In the genomic region with DNA sequence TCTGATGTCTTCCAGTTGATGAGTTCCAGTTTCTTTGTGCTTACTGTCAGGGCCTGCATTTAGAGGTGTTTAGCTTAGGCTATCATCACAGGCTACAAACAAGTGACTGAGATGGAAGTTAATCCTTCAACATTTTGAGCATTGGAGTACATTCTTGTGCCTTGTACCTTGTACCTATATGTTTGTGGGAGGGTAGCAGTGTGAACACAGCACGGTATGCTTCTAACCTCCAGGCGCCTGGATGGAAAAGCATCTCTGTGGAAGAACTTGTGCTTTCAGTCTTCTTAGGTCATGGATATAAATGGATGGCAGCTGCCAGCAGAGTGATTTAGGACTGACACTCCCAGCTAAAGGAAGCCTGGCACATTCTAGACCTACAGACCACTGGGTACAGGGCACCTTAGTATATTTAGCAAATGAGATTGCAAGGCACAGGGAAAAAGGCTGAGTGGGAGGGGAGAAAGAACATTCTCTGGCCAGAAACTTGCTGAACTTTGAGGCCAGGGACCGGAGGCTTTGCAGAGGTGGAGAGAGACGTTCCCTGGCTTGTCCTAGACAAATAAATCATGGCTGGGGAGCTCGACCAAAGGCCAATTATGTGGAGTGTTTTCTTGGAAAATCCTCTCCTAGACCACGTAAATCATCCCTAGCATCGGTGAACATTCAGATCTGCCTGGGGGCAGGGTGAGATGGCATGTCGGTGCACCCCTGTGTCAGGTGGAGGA, we compare ENCODE assay signal across 11 mouse cellular contexts.
DNase-seq lines count a peak whose midpoint lies in the region; TF ChIP-seq lines count a peak whose summit lies in the region.
"Had no signal": no experiment of that assay in that cellular context is flagged by ENCODE, and none has a peak within 500 bp of the region (broad histone marks: within the 10 kb centered on the region; RNA-seq: fewer than 3 reads in every experiment).

No protein-coding gene starts in this region.

- TF ChIP-seq RAD21 in MEL (IDR thresholded peaks at IDR 0.05; ENCODE audit: low read depth, low read length): peak; percentile 2

- H3K4me3 ChIP-seq in MEL (ENCODE audit: control insufficient read depth in 1 of 2, insufficient read depth in 1 of 2, low read depth in 2 of 2, low read length in 2 of 2): no peak overlapping the region
- H3K4me3 ChIP-seq: embryonic facial prominence, embryonic 12.5 days; heart, embryonic 13.5 days; hindbrain, embryonic 15.5 days had no signal

- TF ChIP-seq CTCF in MEL (IDR thresholded peaks at IDR 0.05 in 2 of 3, conservative IDR thresholded peaks at IDR 0.05 in 1 of 3; ENCODE audit: control insufficient read depth in 1 of 3, insufficient read depth in 1 of 3, low read depth in 2 of 3, low read length in 3 of 3, poor library complexity in 1 of 3, severe bottlenecking in 1 of 3): no peak

- no peaks in the 10 kb centered on the region for H3K4me1 ChIP-seq in MEL (ENCODE audit: control insufficient read depth in 1 of 2, insufficient read depth in 2 of 2, low read length in 2 of 2)
- H3K4me1 ChIP-seq: embryonic facial prominence, embryonic 12.5 days; hindbrain, embryonic 15.5 days had no signal

- no peaks in the 10 kb centered on the region for H3K36me3 ChIP-seq in MEL (ENCODE audit: control insufficient read depth in 1 of 2, insufficient read depth in 2 of 2, low read length in 2 of 2)
- H3K36me3 ChIP-seq: embryonic facial prominence, embryonic 12.5 days; heart, embryonic 13.5 days; hindbrain, embryonic 15.5 days had no signal

- no peak for TF ChIP-seq EP300 in MEL (IDR thresholded peaks at IDR 0.05; ENCODE audit: low read depth in 1 of 2, low read length in 2 of 2)

- no peaks in the 10 kb centered on the region for H3K9me3 ChIP-seq in MEL (replicated peaks; ENCODE audit: insufficient read depth, low read length)
- H3K9me3 ChIP-seq: embryonic facial prominence, embryonic 12.5 days; heart, embryonic 13.5 days; hindbrain, embryonic 15.5 days had no signal

- no peak overlapping the region for H3K9ac ChIP-seq in MEL (ENCODE audit: control insufficient read depth, low read depth, low read length, poor library complexity, severe bottlenecking)
- H3K9ac ChIP-seq: embryonic facial prominence, embryonic 12.5 days; heart, embryonic 13.5 days; hindbrain, embryonic 15.5 days had no signal

- H3K79me2 ChIP-seq in MEL (ENCODE audit: control insufficient read depth, insufficient read depth, low read length, poor library complexity): no peaks in the 10 kb centered on the region

- H3K27ac ChIP-seq in MEL (ENCODE audit: control insufficient read depth, low read depth, low read length): no peak overlapping the region
- H3K27ac ChIP-seq: embryonic facial prominence, embryonic 12.5 days; heart, embryonic 13.5 days; hindbrain, embryonic 15.5 days had no signal

- DNase-seq in heart, adult 11 months: peak; percentile 75
- DNase-seq in heart, postnatal 25 days (ENCODE audit: low spot score): no peak
- no peak for DNase-seq in MEL (ENCODE audit: low read depth, low spot score)
- peak; percentile 12 for DNase-seq in gastrocnemius, postnatal 10 days
- DNase-seq in kidney, postnatal 10 days: peak; percentile 62
- DNase-seq in cerebellum, adult 11-12 months: no peak
- DNase-seq in layer of hippocampus, adult 8-10 months (ENCODE audit: low spot score in 2 of 2): no peak
- DNase-seq in adrenal gland, postnatal 25 days: no peak

- no peaks in the 10 kb centered on the region for H3K27me3 ChIP-seq in MEL (ENCODE audit: control insufficient read depth in 1 of 2, insufficient read depth in 2 of 2, low read length in 2 of 2)
- H3K27me3 ChIP-seq: embryonic facial prominence, embryonic 12.5 days; hindbrain, embryonic 15.5 days had no signal

- intact Hi-C loops in heart, postnatal 25 days (cut with DNase I): no loop called here

- TF ChIP-seq POLR2A in MEL (IDR thresholded peaks at IDR 0.05; ENCODE audit: control insufficient read depth in 1 of 2, insufficient read depth in 1 of 2, low read depth in 1 of 2, low read length in 2 of 2, poor library complexity in 1 of 2): no peak

TF ChIP-seq in MEL, 35 proteins besides CTCF, POLR2A, EP300 and RAD21:
- TF ChIP-seq GABPA (IDR thresholded peaks at IDR 0.05; ENCODE audit: low read depth, low read length) (no peak), CHD2 (IDR thresholded peaks at IDR 0.05; ENCODE audit: low read length) (no peak), TBP (IDR thresholded peaks at IDR 0.05; ENCODE audit: low read depth, low read length) (no peak), MYC (IDR thresholded peaks at IDR 0.05; ENCODE audit: low read depth, low read length) (no peak), USF2 (IDR thresholded peaks at IDR 0.05; ENCODE audit: borderline replicate concordance in 1 of 2, insufficient read depth in 1 of 2, low read depth in 1 of 2, low read length in 2 of 2) (no peak), SIN3A (IDR thresholded peaks at IDR 0.05; ENCODE audit: low read length) (no peak), BHLHE40 (IDR thresholded peaks at IDR 0.05; ENCODE audit: borderline replicate concordance, low read depth, low read length) (no peak), MYB (IDR thresholded peaks at IDR 0.05; ENCODE audit: low read depth, low read length) (no peak), ZMIZ1 (IDR thresholded peaks at IDR 0.05; ENCODE audit: low read depth, low read length) (no peak), ZC3H11A (IDR thresholded peaks at IDR 0.05; ENCODE audit: low read depth, low read length) (no peak), SMC3 (IDR thresholded peaks at IDR 0.05; ENCODE audit: low read depth, low read length) (no peak), MAZ (IDR thresholded peaks at IDR 0.05; ENCODE audit: low read depth, low read length) (no peak), MAFK (IDR thresholded peaks at IDR 0.05; ENCODE audit: borderline replicate concordance, low read depth, low read length) (no peak), POLR2AphosphoS2 (IDR thresholded peaks at IDR 0.05; ENCODE audit: low read length) (no peak), MXI1 (IDR thresholded peaks at IDR 0.05; ENCODE audit: low read depth, low read length) (no peak), POLR2AphosphoS5 (IDR thresholded peaks at IDR 0.05; ENCODE audit: borderline replicate concordance, low read depth, low read length) (no peak), ELF1 (IDR thresholded peaks at IDR 0.05; ENCODE audit: low read depth, low read length) (no peak), ZNF384 (IDR thresholded peaks at IDR 0.05; ENCODE audit: low read depth, low read length) (no peak)
TF ChIP-seq in MEL: peak in this region for 0.

Comparison
In these comparisons a context has a peak if more than half of its experiments do, and no peak if none do; other contexts are left out.
1. DNase-seq: peak in heart, adult 11 months (single experiment), gastrocnemius, postnatal 10 days (single experiment) and kidney, postnatal 10 days (single experiment); none in heart, postnatal 25 days (single experiment), MEL (single experiment), cerebellum, adult 11-12 months (single experiment), layer of hippocampus, adult 8-10 months (0 of 2) and adrenal gland, postnatal 25 days (single experiment).